Comparison of ENCODE assay signal across 8 mouse cellular contexts in the genomic region with DNA sequence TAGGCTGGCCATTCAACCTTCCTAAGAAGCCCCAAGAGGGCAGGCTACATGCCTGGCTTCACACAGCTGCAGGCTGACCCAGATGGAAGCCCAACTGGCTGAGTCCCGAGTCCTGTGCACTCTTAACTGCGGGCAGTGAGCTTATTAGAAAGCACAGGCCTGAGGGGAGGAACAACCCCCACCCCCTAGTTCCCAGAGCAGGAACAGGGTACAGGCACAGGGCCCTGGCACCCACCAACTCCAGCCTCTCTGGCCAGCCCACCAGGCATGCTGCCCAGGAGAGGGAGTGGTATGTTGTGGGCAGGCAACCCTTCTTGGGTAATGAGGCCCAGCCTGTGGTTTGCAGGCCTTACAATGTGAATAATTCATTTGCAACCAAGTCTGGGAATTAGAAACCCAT. TPM values are rescaled to one million over a fixed set of nuclear protein-coding genes. Genes with fewer than 3 reads are reported as not detected.
DNase-seq lines count a peak whose midpoint lies in the region; ATAC-seq lines count a peak whose summit lies in the region.

No protein-coding gene starts in this region.

- 31% methylated on average over 2 of the region's 2 CpGs for WGBS in midbrain, embryonic 15.5 days

- 0 out of 2 replicates have a peak, but pooled peaks cover 3% of the 10 kb centered on the region for H3K27me3 ChIP-seq in midbrain, embryonic 15.5 days (replicated peaks)

- peaks cover 44% of the 10 kb centered on the region for H3K4me1 ChIP-seq in midbrain, embryonic 15.5 days

- ATAC-seq in midbrain, embryonic 15.5 days (replicated peaks) = 0 out of 2 replicates have a peak, but pooled peaks have one; percentile 13

- H3K27ac ChIP-seq in midbrain, embryonic 15.5 days = 0 out of 2 replicates have a peak overlapping the region, but pooled peaks have one; percentile 34

- no peaks in the 10 kb centered on the region for H3K36me3 ChIP-seq in midbrain, embryonic 15.5 days (replicated peaks)

- DNase-seq in adrenal gland, postnatal 10 days = peak; percentile 59
- no peak for DNase-seq in adrenal gland, postnatal 25 days
- DNase-seq in right cerebral cortex, adult 18-20 months = peak; percentile 73
- DNase-seq in right cerebral cortex, postnatal 25 days = no peak
- peak; percentile 46 for DNase-seq in kidney, postnatal 10 days
- no peak for DNase-seq in lung, postnatal 4 days
- DNase-seq in urinary bladder, postnatal 14 days (ENCODE audit: low spot score) = no peak

- no peak overlapping the region for H3K9ac ChIP-seq in midbrain, embryonic 15.5 days

- H3K4me2 ChIP-seq in midbrain, embryonic 15.5 days = no peak overlapping the region

- no peaks in the 10 kb centered on the region for H3K9me3 ChIP-seq in midbrain, embryonic 15.5 days

- no peak overlapping the region for H3K4me3 ChIP-seq in midbrain, embryonic 15.5 days

RNA-seq across cellular contexts. Expression of gene Crb2, which starts 7.1 kb away (rescaled TPM):
- under 1 TPM; 0.66 to 0.76 TPM for total RNA-seq in adrenal gland, postnatal 10 days (2021)
- 0.52 and 0.62 TPM in 2 replicates for total RNA-seq in adrenal gland, postnatal 25 days (2021)
- polyA plus RNA-seq in midbrain, embryonic 15.5 days (2015; fragmentation: Nextera tagmentation; extraction: Ambion mirVana) = 5.6 and 6.4 TPM in 2 replicates

Comparison
In these comparisons a context has a peak if more than half of its experiments do, and no peak if none do; other contexts are left out.
1. DNase-seq: peak in adrenal gland, postnatal 10 days (single experiment), right cerebral cortex, adult 18-20 months (single experiment) and kidney, postnatal 10 days (single experiment); none in adrenal gland, postnatal 25 days (single experiment), right cerebral cortex, postnatal 25 days (single experiment), lung, postnatal 4 days (0 of 2) and urinary bladder, postnatal 14 days (single experiment).